Mouse (Mus musculus): Measurements from ENCODE around the gene 4930578G10Rik.

- TF ChIP-seq CTCF (IDR thresholded peaks at IDR 0.05; ENCODE audit: borderline replicate concordance, control insufficient read depth, extremely low read depth, insufficient read depth, low read length, poor library complexity) (no peak), POLR2A (IDR thresholded peaks at IDR 0.05; ENCODE audit: control insufficient read depth, extremely low read depth, insufficient read depth, low read length, poor library complexity) (no peak)
Observed at GRCm38 (mm10) chr4:42870748-42871147, 135.4 kb downstream of the 4930578G10Rik start.
